Mouse (Mus musculus): ENCODE data around the gene Slc38a9.

GRCm38 (mm10) chr13:112721946-112722729 is 61.6 kb downstream of the Slc38a9 start:
- TF ChIP-seq POLR2A (IDR thresholded peaks at IDR 0.05; ENCODE audit: control insufficient read depth, extremely low read depth, insufficient read depth, low read length, poor library complexity) (no peak), CTCF (IDR thresholded peaks at IDR 0.05; ENCODE audit: borderline replicate concordance, control insufficient read depth, extremely low read depth, insufficient read depth, low read length, poor library complexity) (no peak)
